Mouse (Mus musculus): ENCODE data around the gene Ltbp1.

Gene Ltbp1

DNA sequence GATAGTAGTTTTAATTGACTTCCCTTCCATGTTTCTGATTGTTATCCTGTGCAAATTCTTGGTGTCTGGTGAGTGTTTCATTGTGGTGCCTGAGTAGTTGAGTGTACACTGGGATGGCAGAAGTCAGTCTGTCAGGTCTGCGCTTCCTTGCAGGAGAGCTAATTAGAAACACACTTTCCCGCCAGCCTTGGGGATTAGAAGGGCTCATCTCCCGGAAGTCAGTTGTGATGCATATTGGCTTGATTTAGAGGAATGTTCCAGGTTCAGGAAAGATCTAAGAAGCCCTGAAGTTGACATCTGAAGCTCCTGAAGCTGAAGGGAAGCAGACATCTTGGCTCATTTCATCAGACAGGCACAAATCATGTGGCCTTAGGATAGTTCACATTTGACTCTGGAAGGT, 200.9 kb downstream of the Ltbp1 start:
- no peaks in the 10 kb centered on the region for H3K36me3 ChIP-seq (ENCODE audit: insufficient read depth, low read length)
- TF ChIP-seq NANOG (IDR thresholded peaks at IDR 0.05; ENCODE audit: borderline replicate concordance, low read length): no peak
- no peak for TF ChIP-seq POU5F1 (IDR thresholded peaks at IDR 0.05; ENCODE audit: borderline replicate concordance, low read length)
- TF ChIP-seq CTCF (conservative IDR thresholded peaks at IDR 0.05; ENCODE audit: low read length): no peak
- no peaks in the 10 kb centered on the region for H3K4me1 ChIP-seq (replicated peaks; ENCODE audit: low read depth, low read length)
- H3K9me3 ChIP-seq (ENCODE audit: low read length): no peaks in the 10 kb centered on the region
- H3K27me3 ChIP-seq (ENCODE audit: insufficient read depth, low read length): no peaks in the 10 kb centered on the region
- no peak overlapping the region for H3K4me3 ChIP-seq (replicated peaks; ENCODE audit: low read length)

DNA sequence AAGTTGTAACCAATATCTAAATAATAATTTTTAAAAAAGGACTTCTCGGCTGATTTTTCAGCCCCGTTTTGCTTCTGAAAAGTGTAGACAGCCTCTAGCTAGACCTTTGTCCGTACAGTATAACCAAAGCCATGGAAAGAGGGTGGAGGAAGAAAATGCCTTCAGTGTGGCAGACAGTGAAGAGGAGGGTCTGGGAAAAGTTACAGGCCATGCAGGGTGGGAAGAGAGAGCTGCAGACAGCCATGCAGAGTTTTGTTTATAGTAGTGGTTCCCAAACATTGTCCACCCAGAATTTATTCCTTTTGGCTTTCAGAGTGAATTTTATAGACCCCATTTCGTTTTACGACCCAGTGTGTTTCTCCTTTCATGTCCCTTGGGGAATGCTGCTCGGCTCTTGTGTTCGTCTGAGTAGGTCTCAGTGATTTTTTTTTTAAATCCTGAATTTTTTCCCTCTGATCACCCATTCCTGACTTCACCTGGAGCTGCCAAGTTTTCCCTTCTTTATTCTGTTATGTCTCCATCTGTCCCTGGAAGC, 202.9 kb downstream of the Ltbp1 start:
- Histone ChIP-seq H3K27me3 (ENCODE audit: insufficient read depth, low read length) (no peaks in the 10 kb centered on the region), H3K4me3 (replicated peaks; ENCODE audit: low read length) (no peak overlapping the region), H3K4me1 (replicated peaks; ENCODE audit: low read depth, low read length) (no peaks in the 10 kb centered on the region), H3K9me3 (ENCODE audit: low read length) (no peaks in the 10 kb centered on the region), H3K36me3 (ENCODE audit: insufficient read depth, low read length) (no peaks in the 10 kb centered on the region)
- TF ChIP-seq NANOG (IDR thresholded peaks at IDR 0.05; ENCODE audit: borderline replicate concordance, low read length) (no peak), POU5F1 (IDR thresholded peaks at IDR 0.05; ENCODE audit: borderline replicate concordance, low read length) (no peak), CTCF (conservative IDR thresholded peaks at IDR 0.05; ENCODE audit: low read length) (no peak)

DNA sequence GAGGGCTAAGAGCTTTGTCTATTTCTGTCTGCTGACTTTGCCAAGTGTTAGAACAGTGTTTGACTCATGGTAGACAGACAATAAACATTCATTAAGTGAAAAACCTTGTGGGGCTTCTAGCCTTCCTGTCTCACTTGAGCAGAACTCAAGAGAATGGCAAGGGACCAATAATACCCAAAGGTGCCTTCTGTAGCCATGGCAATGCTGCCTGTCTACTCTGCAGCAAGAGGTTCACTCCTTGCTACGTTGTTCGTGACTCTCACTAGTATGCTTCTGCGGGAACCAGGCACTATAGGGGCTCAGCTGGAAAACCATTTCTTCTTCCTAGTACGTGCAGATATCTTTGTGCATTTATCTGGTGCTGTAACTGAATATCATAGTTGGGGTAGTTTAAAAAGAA, 205.2 kb downstream of the Ltbp1 start:
- TF ChIP-seq POU5F1 (IDR thresholded peaks at IDR 0.05; ENCODE audit: borderline replicate concordance, low read length) (no peak), NANOG (IDR thresholded peaks at IDR 0.05; ENCODE audit: borderline replicate concordance, low read length) (no peak), CTCF (conservative IDR thresholded peaks at IDR 0.05; ENCODE audit: low read length) (no peak)
- no peak overlapping the region for H3K4me3 ChIP-seq (replicated peaks; ENCODE audit: low read length)
- no peaks in the 10 kb centered on the region for H3K36me3 ChIP-seq (ENCODE audit: insufficient read depth, low read length)
- H3K27me3 ChIP-seq (ENCODE audit: insufficient read depth, low read length): no peaks in the 10 kb centered on the region
- no peaks in the 10 kb centered on the region for H3K4me1 ChIP-seq (replicated peaks; ENCODE audit: low read depth, low read length)
- H3K9me3 ChIP-seq (ENCODE audit: low read length): no peaks in the 10 kb centered on the region

DNA sequence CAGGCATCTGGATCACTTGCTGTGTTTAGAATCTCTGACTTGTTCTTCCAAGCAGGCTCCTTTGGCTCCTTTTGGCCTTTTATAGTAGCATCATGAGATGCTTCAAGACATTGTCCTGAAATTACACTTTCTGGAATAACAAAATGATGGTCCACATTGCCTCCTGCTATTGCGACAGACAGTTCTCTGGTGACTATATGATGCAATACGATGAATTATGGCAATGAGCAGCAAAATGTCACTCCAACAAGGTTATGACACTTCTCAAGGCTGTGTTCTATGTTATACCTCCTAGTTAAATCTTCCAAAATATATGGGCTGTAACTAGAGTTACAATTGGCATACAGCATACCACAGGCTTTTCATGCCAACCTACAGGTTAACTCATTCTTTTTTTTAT, 211.0 kb downstream of the Ltbp1 start:
- H3K36me3 ChIP-seq (ENCODE audit: insufficient read depth, low read length): no peaks in the 10 kb centered on the region
- TF ChIP-seq NANOG (IDR thresholded peaks at IDR 0.05; ENCODE audit: borderline replicate concordance, low read length) (no peak), POU5F1 (IDR thresholded peaks at IDR 0.05; ENCODE audit: borderline replicate concordance, low read length) (no peak), CTCF (conservative IDR thresholded peaks at IDR 0.05; ENCODE audit: low read length) (no peak)
- no peaks in the 10 kb centered on the region for H3K4me1 ChIP-seq (replicated peaks; ENCODE audit: low read depth, low read length)
- no peaks in the 10 kb centered on the region for H3K27me3 ChIP-seq (ENCODE audit: insufficient read depth, low read length)
- H3K9me3 ChIP-seq (ENCODE audit: low read length): no peaks in the 10 kb centered on the region
- H3K4me3 ChIP-seq (replicated peaks; ENCODE audit: low read length): no peak overlapping the region

DNA sequence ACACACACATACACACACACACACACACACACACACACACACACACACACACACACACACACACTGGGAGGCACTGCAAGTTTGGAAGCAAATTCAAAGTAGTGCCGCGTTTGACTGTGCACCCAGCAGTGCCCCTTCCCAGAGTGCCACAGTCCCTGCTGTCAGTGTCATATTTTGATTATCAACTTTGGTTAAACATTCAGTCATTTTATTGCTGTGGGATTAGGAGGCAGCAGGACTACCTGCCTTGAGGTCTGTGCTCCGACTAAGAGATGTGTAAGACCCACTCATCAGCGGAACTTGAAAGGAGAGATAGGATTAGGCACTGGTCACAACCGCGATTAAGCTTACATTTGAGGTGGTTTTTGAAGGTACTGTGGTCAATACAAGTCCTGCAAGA, 213.3 kb downstream of the Ltbp1 start:
- no peak overlapping the region for H3K4me3 ChIP-seq (replicated peaks; ENCODE audit: low read length)
- H3K36me3 ChIP-seq (ENCODE audit: insufficient read depth, low read length): no peaks in the 10 kb centered on the region
- TF ChIP-seq CTCF (conservative IDR thresholded peaks at IDR 0.05; ENCODE audit: low read length) (no peak), POU5F1 (IDR thresholded peaks at IDR 0.05; ENCODE audit: borderline replicate concordance, low read length) (no peak), NANOG (IDR thresholded peaks at IDR 0.05; ENCODE audit: borderline replicate concordance, low read length) (no peak)
- H3K27me3 ChIP-seq (ENCODE audit: insufficient read depth, low read length): no peaks in the 10 kb centered on the region
- H3K4me1 ChIP-seq (replicated peaks; ENCODE audit: low read depth, low read length): no peaks in the 10 kb centered on the region
- no peaks in the 10 kb centered on the region for H3K9me3 ChIP-seq (ENCODE audit: low read length)

DNA sequence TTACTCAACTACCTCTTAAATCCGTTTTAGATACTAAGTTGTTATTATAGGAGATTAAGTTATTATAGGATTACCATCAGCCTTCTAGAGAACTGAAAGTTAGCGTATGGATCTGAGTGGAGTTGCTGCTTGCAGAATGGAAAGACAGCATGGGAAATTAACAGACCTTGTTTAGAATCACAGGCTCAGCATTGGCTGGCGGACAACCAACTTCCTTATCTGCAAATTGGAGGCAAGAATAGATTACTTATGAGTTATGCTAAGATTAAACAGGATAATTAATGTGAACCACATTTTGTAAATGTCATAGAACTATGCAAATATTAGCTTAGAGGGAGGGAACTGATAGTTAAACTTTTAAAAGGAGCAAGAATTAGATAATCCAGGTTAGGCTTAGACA, 223.0 kb downstream of the Ltbp1 start:
- TF ChIP-seq NANOG (IDR thresholded peaks at IDR 0.05; ENCODE audit: borderline replicate concordance, low read length): no peak
- no peak for TF ChIP-seq POU5F1 (IDR thresholded peaks at IDR 0.05; ENCODE audit: borderline replicate concordance, low read length)
- Histone ChIP-seq H3K4me1 (replicated peaks; ENCODE audit: low read depth, low read length) (peaks cover 6% of the 10 kb centered on the region; the same call in 1 of the 2 replicates), H3K9me3 (ENCODE audit: low read length) (no peaks in the 10 kb centered on the region), H3K36me3 (ENCODE audit: insufficient read depth, low read length) (no peaks in the 10 kb centered on the region), H3K4me3 (replicated peaks; ENCODE audit: low read length) (no peak overlapping the region), H3K27me3 (ENCODE audit: insufficient read depth, low read length) (no peaks in the 10 kb centered on the region)

DNA sequence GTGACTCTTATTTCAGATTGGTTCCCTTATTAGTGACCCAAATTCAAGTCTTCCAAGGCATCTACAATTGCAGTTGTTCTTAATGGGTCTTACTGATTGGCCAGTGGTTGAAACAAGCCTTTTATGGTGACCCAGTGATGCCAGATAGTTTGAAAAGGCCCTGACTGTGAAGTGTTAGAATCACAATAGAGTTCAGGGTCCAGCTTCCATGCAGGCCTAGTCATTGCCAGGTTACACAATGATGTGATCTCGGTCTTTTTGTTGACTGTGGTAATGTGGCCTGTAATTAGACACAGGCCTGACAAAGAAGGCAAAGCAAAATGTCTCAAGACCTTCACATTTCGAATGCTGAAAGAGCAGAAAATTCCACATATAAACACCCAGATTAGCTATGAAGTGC, 227.8 kb downstream of the Ltbp1 start:
- Histone ChIP-seq H3K4me1 (replicated peaks; ENCODE audit: low read depth, low read length) (peaks cover 7% of the 10 kb centered on the region; the same call in 1 of the 2 replicates), H3K36me3 (ENCODE audit: insufficient read depth, low read length) (no peaks in the 10 kb centered on the region), H3K4me3 (replicated peaks; ENCODE audit: low read length) (no peak overlapping the region), H3K27me3 (ENCODE audit: insufficient read depth, low read length) (no peaks in the 10 kb centered on the region), H3K9me3 (ENCODE audit: low read length) (no peaks in the 10 kb centered on the region)
- TF ChIP-seq CTCF (conservative IDR thresholded peaks at IDR 0.05; ENCODE audit: low read length) (no peak), NANOG (IDR thresholded peaks at IDR 0.05; ENCODE audit: borderline replicate concordance, low read length) (no peak; the same call in 1 of the 2 replicates), POU5F1 (IDR thresholded peaks at IDR 0.05; ENCODE audit: borderline replicate concordance, low read length) (no peak)

DNA sequence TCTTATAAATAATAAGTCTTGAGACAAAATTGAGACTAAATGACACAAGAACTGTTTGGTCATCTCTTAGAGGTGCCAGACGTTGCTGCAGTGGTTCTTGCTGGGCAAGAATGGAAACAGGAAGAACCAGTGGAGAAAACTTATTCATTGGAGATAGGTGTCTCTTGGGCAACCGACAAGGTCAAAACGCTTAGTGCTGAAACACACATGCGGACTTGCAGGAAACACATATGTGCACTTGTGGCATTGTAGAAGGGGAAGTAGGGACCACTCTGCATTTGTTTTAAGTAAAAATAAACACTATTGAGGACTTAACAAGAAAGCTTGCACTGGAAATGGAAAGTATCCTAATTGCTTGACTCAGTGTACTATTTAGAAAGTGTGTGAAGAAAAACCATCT, 228.6 kb downstream of the Ltbp1 start:
- Histone ChIP-seq H3K4me1 (replicated peaks; ENCODE audit: low read depth, low read length) (peaks cover 7% of the 10 kb centered on the region; the same call in 1 of the 2 replicates), H3K36me3 (ENCODE audit: insufficient read depth, low read length) (no peaks in the 10 kb centered on the region), H3K4me3 (replicated peaks; ENCODE audit: low read length) (no peak overlapping the region), H3K9me3 (ENCODE audit: low read length) (no peaks in the 10 kb centered on the region), H3K27me3 (ENCODE audit: insufficient read depth, low read length) (no peaks in the 10 kb centered on the region)
- TF ChIP-seq NANOG (IDR thresholded peaks at IDR 0.05; ENCODE audit: borderline replicate concordance, low read length) (no peak), CTCF (conservative IDR thresholded peaks at IDR 0.05; ENCODE audit: low read length) (no peak), POU5F1 (IDR thresholded peaks at IDR 0.05; ENCODE audit: borderline replicate concordance, low read length) (no peak)

DNA sequence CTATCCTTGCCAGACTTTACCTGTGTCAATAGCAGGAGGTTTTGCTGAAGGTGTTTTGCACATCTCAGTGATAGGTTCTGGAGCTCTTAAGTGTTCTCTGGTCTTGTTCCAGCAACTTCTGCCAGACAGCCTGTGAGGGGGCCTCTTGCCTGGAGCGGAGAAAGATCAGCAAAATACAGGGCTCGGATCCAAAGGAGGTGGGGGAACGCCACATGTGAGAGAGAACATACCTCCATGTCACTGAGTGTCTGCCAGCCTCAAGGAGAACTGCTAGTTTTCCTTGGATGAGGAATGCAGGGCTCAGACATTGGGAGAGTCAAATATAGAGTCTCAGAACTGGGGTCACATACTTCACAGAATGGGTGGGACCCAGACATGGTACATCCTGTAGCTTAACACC, 230.4 kb downstream of the Ltbp1 start:
- no peak overlapping the region for H3K4me3 ChIP-seq (replicated peaks; ENCODE audit: low read length)
- no peak for TF ChIP-seq NANOG (IDR thresholded peaks at IDR 0.05; ENCODE audit: borderline replicate concordance, low read length)
- no peak for TF ChIP-seq POU5F1 (IDR thresholded peaks at IDR 0.05; ENCODE audit: borderline replicate concordance, low read length)
- TF ChIP-seq CTCF (conservative IDR thresholded peaks at IDR 0.05; ENCODE audit: low read length): no peak
- no peaks in the 10 kb centered on the region for H3K27me3 ChIP-seq (ENCODE audit: insufficient read depth, low read length)
- H3K4me1 ChIP-seq (replicated peaks; ENCODE audit: low read depth, low read length): peaks cover 7% of the 10 kb centered on the region; the same call in 1 of the 2 replicates
- H3K36me3 ChIP-seq (ENCODE audit: insufficient read depth, low read length): no peaks in the 10 kb centered on the region
- H3K9me3 ChIP-seq (ENCODE audit: low read length): no peaks in the 10 kb centered on the region

Measured in E14TG2a.4 (cell line).